In genomic region chrX:50560915-50561314, GRCm38 (mm10) we compare ENCODE assay signal across 9 mouse cellular contexts.
DNase-seq lines count a peak whose midpoint lies in the region; ATAC-seq and TF ChIP-seq lines count a peak whose summit lies in the region.
"Had no signal": no experiment of that assay in that cellular context is flagged by ENCODE, and none has a peak within 500 bp of the region (broad histone marks: within the 10 kb centered on the region; RNA-seq: fewer than 3 reads in every experiment).

No protein-coding gene starts in this region.

- TF ChIP-seq EP300 in liver, embryonic 14.5 days (IDR thresholded peaks at IDR 0.05; ENCODE audit: low read depth) = no peak

- no peaks in the 10 kb centered on the region for H3K4me1 ChIP-seq in embryonic facial prominence, embryonic 11.5 days (ENCODE audit: control insufficient read depth, insufficient read depth, low read length)
- no peaks in the 10 kb centered on the region for H3K4me1 ChIP-seq in embryonic facial prominence, embryonic 10.5 days
- no peaks in the 10 kb centered on the region for H3K4me1 ChIP-seq in liver, embryonic 14.5 days (replicated peaks; ENCODE audit: control insufficient read depth in 2 of 2, insufficient read depth in 2 of 2, low read length in 1 of 2)
- no peaks in the 10 kb centered on the region for H3K4me1 ChIP-seq in liver, embryonic 11.5 days (replicated peaks; ENCODE audit: control insufficient read depth, insufficient read depth, low read length)
- H3K4me1 ChIP-seq in midbrain, embryonic 16.5 days (ENCODE audit: control insufficient read depth, insufficient read depth, low read length) = no peaks in the 10 kb centered on the region
- H3K4me1 ChIP-seq in forebrain, embryonic 16.5 days (replicated peaks; ENCODE audit: control insufficient read depth, insufficient read depth, low read length) = no peaks in the 10 kb centered on the region
- H3K4me1 ChIP-seq: heart, embryonic 15.5 days had no signal

- H3K27me3 ChIP-seq in embryonic facial prominence, embryonic 11.5 days (ENCODE audit: control insufficient read depth, insufficient read depth, low read length) = no peaks in the 10 kb centered on the region
- no peaks in the 10 kb centered on the region for H3K27me3 ChIP-seq in embryonic facial prominence, embryonic 10.5 days (replicated peaks; ENCODE audit: low read depth, poor library complexity, severe bottlenecking)
- no peaks in the 10 kb centered on the region for H3K27me3 ChIP-seq in liver, embryonic 14.5 days (ENCODE audit: control insufficient read depth, insufficient read depth, low read length)
- H3K27me3 ChIP-seq in liver, embryonic 11.5 days (replicated peaks; ENCODE audit: control insufficient read depth, insufficient read depth, low read length) = no peaks in the 10 kb centered on the region
- H3K27me3 ChIP-seq in midbrain, embryonic 16.5 days (ENCODE audit: control insufficient read depth, insufficient read depth, low read depth, low read length) = no peaks in the 10 kb centered on the region
- H3K27me3 ChIP-seq in forebrain, embryonic 16.5 days (replicated peaks; ENCODE audit: control insufficient read depth, insufficient read depth, low read length) = no peaks in the 10 kb centered on the region
- H3K27me3 ChIP-seq: heart, embryonic 15.5 days had no signal

- H3K36me3 ChIP-seq in embryonic facial prominence, embryonic 11.5 days (replicated peaks; ENCODE audit: control insufficient read depth, insufficient read depth, low read depth, low read length) = no peaks in the 10 kb centered on the region
- peaks cover 32% of the 10 kb centered on the region for H3K36me3 ChIP-seq in embryonic facial prominence, embryonic 10.5 days (replicated peaks)
- no peaks in the 10 kb centered on the region for H3K36me3 ChIP-seq in liver, embryonic 14.5 days (replicated peaks; ENCODE audit: control insufficient read depth, insufficient read depth, low read depth)
- H3K36me3 ChIP-seq in liver, embryonic 11.5 days (ENCODE audit: control insufficient read depth, insufficient read depth, low read length) = no peaks in the 10 kb centered on the region
- H3K36me3 ChIP-seq in midbrain, embryonic 16.5 days (ENCODE audit: control insufficient read depth, insufficient read depth, low read length) = no peaks in the 10 kb centered on the region
- no peaks in the 10 kb centered on the region for H3K36me3 ChIP-seq in forebrain, embryonic 16.5 days (ENCODE audit: control insufficient read depth, insufficient read depth)

- H3K4me3 ChIP-seq in embryonic facial prominence, embryonic 11.5 days (ENCODE audit: low read depth, low read length) = no peak overlapping the region
- no peak overlapping the region for H3K4me3 ChIP-seq in embryonic facial prominence, embryonic 10.5 days
- H3K4me3 ChIP-seq in liver, embryonic 14.5 days (ENCODE audit: insufficient read depth in 1 of 2, low read depth in 2 of 2, low read length in 2 of 2) = no peak overlapping the region
- no peak overlapping the region for H3K4me3 ChIP-seq in liver, embryonic 11.5 days (ENCODE audit: low read depth, low read length)
- H3K4me3 ChIP-seq in midbrain, embryonic 16.5 days (ENCODE audit: low read depth, low read length) = no peak overlapping the region
- H3K4me3 ChIP-seq in forebrain, embryonic 16.5 days (replicated peaks; ENCODE audit: low read length) = no peak overlapping the region
- H3K4me3 ChIP-seq: heart, embryonic 15.5 days had no signal

- no peak overlapping the region for H3K4me2 ChIP-seq in embryonic facial prominence, embryonic 11.5 days (ENCODE audit: low read depth, low read length)
- no peak overlapping the region for H3K4me2 ChIP-seq in liver, embryonic 14.5 days (ENCODE audit: low read depth)
- H3K4me2 ChIP-seq in liver, embryonic 11.5 days = no peak overlapping the region
- H3K4me2 ChIP-seq in midbrain, embryonic 16.5 days (ENCODE audit: low read length) = no peak overlapping the region
- H3K4me2 ChIP-seq in forebrain, embryonic 16.5 days (ENCODE audit: low read length) = no peak overlapping the region
- H3K4me2 ChIP-seq: heart, embryonic 15.5 days had no signal

- peak; percentile 33 for DNase-seq in embryonic facial prominence, embryonic 11.5 days (ENCODE audit: low spot score)
- no peak for DNase-seq in embryonic facial prominence, embryonic 10.5 days (ENCODE audit: low spot score)
- DNase-seq in liver, embryonic 14.5 days (ENCODE audit: low read depth in 3 of 3, low spot score in 3 of 3) = no peak
- no peak for DNase-seq in liver, embryonic 11.5 days (ENCODE audit: low spot score)
- DNase-seq in T-cell, adult 2 months (ENCODE audit: low spot score) = peak; percentile 7
- no peak for DNase-seq in right cerebral cortex, postnatal 4 days

- H3K9ac ChIP-seq in embryonic facial prominence, embryonic 11.5 days (replicated peaks; ENCODE audit: low read length) = no peak overlapping the region
- H3K9ac ChIP-seq in liver, embryonic 14.5 days (replicated peaks) = no peak overlapping the region
- no peak overlapping the region for H3K9ac ChIP-seq in liver, embryonic 11.5 days (ENCODE audit: low read depth, low read length)
- no peak overlapping the region for H3K9ac ChIP-seq in midbrain, embryonic 16.5 days (ENCODE audit: low read depth, low read length)
- H3K9ac ChIP-seq in forebrain, embryonic 16.5 days (replicated peaks; ENCODE audit: low read depth, low read length) = no peak overlapping the region
- H3K9ac ChIP-seq: heart, embryonic 15.5 days had no signal

- no peak for ATAC-seq in embryonic facial prominence, embryonic 11.5 days (replicated peaks; ENCODE audit: insufficient number of reproducible peaks, low FRiP score, low TSS enrichment, low read depth)
- ATAC-seq in liver, embryonic 14.5 days (ENCODE audit: insufficient read depth) = no peak
- no peak for ATAC-seq in liver, embryonic 11.5 days (replicated peaks; ENCODE audit: low FRiP score)
- peak; percentile 32; the same call in 1 of the 2 replicates for ATAC-seq in midbrain, embryonic 16.5 days
- no peak for ATAC-seq in forebrain, embryonic 16.5 days

- no peaks in the 10 kb centered on the region for H3K9me3 ChIP-seq in embryonic facial prominence, embryonic 11.5 days (replicated peaks; ENCODE audit: control insufficient read depth, low read length)
- no peaks in the 10 kb centered on the region for H3K9me3 ChIP-seq in embryonic facial prominence, embryonic 10.5 days
- no peaks in the 10 kb centered on the region for H3K9me3 ChIP-seq in liver, embryonic 14.5 days (ENCODE audit: control insufficient read depth, low read length)
- H3K9me3 ChIP-seq in liver, embryonic 11.5 days (ENCODE audit: control insufficient read depth, low read length) = no peaks in the 10 kb centered on the region
- no peaks in the 10 kb centered on the region for H3K9me3 ChIP-seq in midbrain, embryonic 16.5 days (replicated peaks; ENCODE audit: control insufficient read depth, low read length, poor library complexity, severe bottlenecking)
- H3K9me3 ChIP-seq in forebrain, embryonic 16.5 days (ENCODE audit: control insufficient read depth, low read length) = no peaks in the 10 kb centered on the region
- H3K9me3 ChIP-seq: heart, embryonic 15.5 days had no signal

- H3K27ac ChIP-seq in embryonic facial prominence, embryonic 11.5 days (replicated peaks; ENCODE audit: low read depth, low read length) = no peak overlapping the region
- no peak overlapping the region for H3K27ac ChIP-seq in embryonic facial prominence, embryonic 10.5 days (replicated peaks)
- no peak overlapping the region for H3K27ac ChIP-seq in liver, embryonic 14.5 days
- no peak overlapping the region for H3K27ac ChIP-seq in liver, embryonic 11.5 days (ENCODE audit: low read depth, low read length)
- no peak overlapping the region for H3K27ac ChIP-seq in midbrain, embryonic 16.5 days (ENCODE audit: low read length)
- H3K27ac ChIP-seq in forebrain, embryonic 16.5 days (ENCODE audit: low read length) = no peak overlapping the region
- H3K27ac ChIP-seq: heart, embryonic 15.5 days had no signal

- TF ChIP-seq CTCF in liver, embryonic 14.5 days (IDR thresholded peaks at IDR 0.05; ENCODE audit: low read depth) = peak; percentile 24; the same call in 1 of the 2 replicates

- WGBS in embryonic facial prominence, embryonic 11.5 days = 51% methylated on average over 2 of the region's 2 CpGs
- 52% methylated on average over 2 of the region's 2 CpGs for WGBS in embryonic facial prominence, embryonic 10.5 days
- 62% methylated on average over 2 of the region's 2 CpGs for WGBS in liver, embryonic 14.5 days (ENCODE audit: insufficient replicate concordance)
- WGBS in liver, embryonic 11.5 days = 38% methylated on average over 2 of the region's 2 CpGs
- 68% methylated on average over 2 of the region's 2 CpGs for WGBS in midbrain, embryonic 16.5 days
- 48% methylated on average over 2 of the region's 2 CpGs for WGBS in forebrain, embryonic 16.5 days

Comparison
In these comparisons a context has a peak if more than half of its experiments do, and no peak if none do; other contexts are left out.
1. DNase-seq: peak in embryonic facial prominence, embryonic 11.5 days (single experiment) and T-cell, adult 2 months (single experiment); none in embryonic facial prominence, embryonic 10.5 days (single experiment), liver, embryonic 14.5 days (0 of 3), liver, embryonic 11.5 days (single experiment) and right cerebral cortex, postnatal 4 days (single experiment).